Mouse (Mus musculus) B cell, adult 2 months (primary cell): ENCODE data around the gene Atg9a.

Experiments
- DNase-seq, 2 experiments: peaks; one replicate each; pipeline ENCODE4 v3.0.0; 2022

Atg9a gene

GRCm38 (mm10) chr1:75160256-75160617 lies 31.8 kb downstream of the Atg9a start:
- DNase-seq = no peak

GRCm38 (mm10) chr1:75159540-75160255 lies 32.3 kb downstream of the Atg9a start:
- DNase-seq = no peak

GRCm38 (mm10) chr1:75158990-75159389 lies 33.0 kb downstream of the Atg9a start:
- DNase-seq = no peak

- DNase-seq = no peak
Observed at GRCm38 (mm10) chr1:75155837-75156236, 36.2 kb downstream of the Atg9a start.

GRCm38 (mm10) chr1:75148727-75149126 lies 43.3 kb downstream of the Atg9a start:
- no peak for DNase-seq

GRCm38 (mm10) chr1:75147411-75148135 lies 44.4 kb downstream of the Atg9a start:
- DNase-seq = no peak

GRCm38 (mm10) chr1:75145589-75145988 lies 46.4 kb downstream of the Atg9a start:
- DNase-seq = no peak

- peak; percentile 96 to 97 for DNase-seq
Observed at GRCm38 (mm10) chr1:75142301-75143261, 49.4 kb downstream of the Atg9a start, which contains the start of the genes Cnppd1 and Retreg2. TSS of gene Cnppd1 (minus strand) at chr1:75142711. TSS of gene Retreg2 (plus strand) at chr1:75142778.

GRCm38 (mm10) chr1:75141486-75142190 lies 50.4 kb downstream of the Atg9a start:
- peak; percentile 69 to 73 for DNase-seq

GRCm38 (mm10) chr1:75140601-75141190 lies 51.3 kb downstream of the Atg9a start:
- DNase-seq = no peak

- DNase-seq = no peak
Observed at GRCm38 (mm10) chr1:75138448-75138847, 53.5 kb downstream of the Atg9a start.

GRCm38 (mm10) chr1:75136730-75137129 lies 55.3 kb downstream of the Atg9a start:
- no peak for DNase-seq

- DNase-seq = no peak
Observed at GRCm38 (mm10) chr1:75136293-75136692, 55.7 kb downstream of the Atg9a start.

- DNase-seq = no peak
Observed at GRCm38 (mm10) chr1:75133421-75134207, 58.4 kb downstream of the Atg9a start, which contains the start of gene Slc23a3. TSS of gene Slc23a3 (minus strand) at chr1:75133890.
